Mouse (Mus musculus): ENCODE measurements around the gene Fbxo9. TPM values are rescaled to one million over a fixed set of nuclear protein-coding genes. Genes with fewer than 3 reads are reported as not detected.

Fbxo9 gene
- polyA plus RNA-seq, 1 experiment from 2014 or later = 40.9 TPM

GRCm38 (mm10) chr9:78106821-78107220 lies 2.0 kb downstream of the Fbxo9 start:
- Histone ChIP-seq H3K27me3 (replicated peaks) (no peaks in the 10 kb centered on the region), H3K27ac (no peak overlapping the region), H3K36me3 (no peaks in the 10 kb centered on the region), H3K4me3 (replicated peaks) (no peak overlapping the region), H3K9me3 (no peaks in the 10 kb centered on the region), H3K4me2 (replicated peaks) (no peak overlapping the region), H3K9ac (no peak overlapping the region), H3K4me1 (replicated peaks) (peaks cover 5% of the 10 kb centered on the region; the same call in 1 of the 2 replicates)
- ATAC-seq = no peak
- WGBS = 80% methylated on average over 4 of the region's 4 CpGs

GRCm38 (mm10) chr9:78105501-78105932 lies 3.3 kb downstream of the Fbxo9 start:
- WGBS = 56% methylated on average over 6 of the region's 6 CpGs
- Histone ChIP-seq H3K27ac (peak overlapping the region; percentile 25; the same call in 1 of the 2 replicates), H3K36me3 (peaks cover 4% of the 10 kb centered on the region; the same call in 1 of the 2 replicates), H3K4me1 (replicated peaks) (peaks cover 5% of the 10 kb centered on the region; the same call in 1 of the 2 replicates), H3K9ac (no peak overlapping the region), H3K9me3 (no peaks in the 10 kb centered on the region), H3K4me2 (replicated peaks) (no peak overlapping the region), H3K27me3 (replicated peaks) (no peaks in the 10 kb centered on the region), H3K4me3 (replicated peaks) (no peak overlapping the region)
- ATAC-seq = no peak

- H3K27ac ChIP-seq = no peak overlapping the region
- H3K4me2 ChIP-seq (replicated peaks) = no peak overlapping the region
- WGBS = 61% methylated on average over 6 of the region's 6 CpGs
- no peaks in the 10 kb centered on the region for H3K27me3 ChIP-seq (replicated peaks)
- ATAC-seq = no peak
- H3K9ac ChIP-seq = no peak overlapping the region
- H3K9me3 ChIP-seq = no peaks in the 10 kb centered on the region
- no peak overlapping the region for H3K4me3 ChIP-seq (replicated peaks)
- H3K36me3 ChIP-seq = peaks cover 4% of the 10 kb centered on the region; the same call in 1 of the 2 replicates
- peaks cover 5% of the 10 kb centered on the region; the same call in 1 of the 2 replicates for H3K4me1 ChIP-seq (replicated peaks)
These were observed 3.9 kb downstream of the Fbxo9 start for GRCm38 (mm10) chr9:78104973-78105372.

DNA sequence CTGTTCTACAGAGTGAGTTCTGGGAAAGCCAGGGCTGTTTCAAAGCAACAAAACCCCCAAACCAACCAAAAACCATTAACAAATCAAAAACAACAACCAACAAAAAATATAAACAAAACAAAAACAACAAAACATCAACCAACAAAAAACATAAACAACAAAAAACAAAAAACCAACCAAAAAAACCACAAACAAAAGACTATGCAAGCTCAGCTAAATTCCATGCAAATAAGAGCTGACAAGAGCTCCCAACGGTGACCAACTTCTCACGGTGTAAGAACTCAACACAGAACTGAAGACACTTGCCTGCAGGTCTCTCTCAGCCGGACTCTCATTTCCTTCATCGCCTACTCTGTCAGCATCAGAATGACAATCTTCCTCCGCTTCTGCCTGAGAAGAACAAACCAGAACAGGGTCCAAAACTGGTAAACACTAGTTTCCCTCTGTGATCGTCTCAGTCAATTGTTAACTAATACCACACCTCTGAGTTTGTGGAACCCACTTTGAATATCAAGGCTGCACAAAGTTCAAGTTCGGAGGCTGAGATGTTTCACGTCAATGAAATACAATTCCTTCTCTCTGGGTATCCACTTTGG lies 4.8 kb downstream of the Fbxo9 start:
- H3K4me1 ChIP-seq (replicated peaks) = peaks cover 5% of the 10 kb centered on the region; the same call in 1 of the 2 replicates
- no peak for ATAC-seq
- no peaks in the 10 kb centered on the region for H3K9me3 ChIP-seq
- no peak overlapping the region for H3K4me3 ChIP-seq (replicated peaks)
- H3K4me2 ChIP-seq (replicated peaks) = no peak overlapping the region
- H3K27ac ChIP-seq = 0 out of 2 replicates have a peak overlapping the region, but pooled peaks have one; percentile 45
- peaks cover 4% of the 10 kb centered on the region; the same call in 1 of the 2 replicates for H3K36me3 ChIP-seq
- H3K27me3 ChIP-seq (replicated peaks) = no peaks in the 10 kb centered on the region
- no peak overlapping the region for H3K9ac ChIP-seq
- WGBS = 78% methylated on average over 8 of the region's 8 CpGs

DNA sequence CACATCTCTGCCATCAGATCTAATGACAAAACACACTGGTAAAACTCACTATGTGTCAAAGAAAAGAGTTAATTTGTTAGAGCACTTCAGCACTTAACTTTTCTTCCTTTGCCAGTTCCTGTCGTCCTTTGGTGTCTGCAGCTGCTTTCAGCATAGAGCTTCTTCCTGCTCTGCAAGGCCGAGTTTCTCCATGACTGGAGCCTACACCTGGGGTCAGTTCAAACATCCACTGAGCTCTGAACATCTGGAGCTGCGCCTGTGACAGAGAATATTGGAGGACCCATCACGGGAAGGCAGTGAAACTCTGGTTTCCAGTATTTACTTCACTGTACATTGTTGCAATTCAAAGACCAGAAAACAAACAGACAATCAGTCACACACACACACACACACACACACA lies 7.4 kb downstream of the Fbxo9 start:
- 57% methylated on average over 4 of the region's 4 CpGs for WGBS
- Histone ChIP-seq H3K9me3 (no peaks in the 10 kb centered on the region), H3K27ac (no peak overlapping the region), H3K4me2 (replicated peaks) (no peak overlapping the region), H3K9ac (no peak overlapping the region), H3K4me3 (replicated peaks) (no peak overlapping the region), H3K27me3 (replicated peaks) (no peaks in the 10 kb centered on the region), H3K4me1 (replicated peaks) (peaks cover 5% of the 10 kb centered on the region; the same call in 1 of the 2 replicates), H3K36me3 (peaks cover 26% of the 10 kb centered on the region)
- no peak for ATAC-seq

GRCm38 (mm10) chr9:78100956-78101355 lies 7.9 kb downstream of the Fbxo9 start:
- Histone ChIP-seq H3K4me2 (replicated peaks) (no peak overlapping the region), H3K9me3 (no peaks in the 10 kb centered on the region), H3K36me3 (peaks cover 27% of the 10 kb centered on the region), H3K9ac (no peak overlapping the region), H3K4me1 (replicated peaks) (peaks cover 5% of the 10 kb centered on the region; the same call in 1 of the 2 replicates), H3K27me3 (replicated peaks) (no peaks in the 10 kb centered on the region), H3K27ac (no peak overlapping the region), H3K4me3 (replicated peaks) (no peak overlapping the region)
- no peak for ATAC-seq
- 84% methylated on average over 5 of the region's 5 CpGs for WGBS

GRCm38 (mm10) chr9:78096376-78096775 lies 12.5 kb downstream of the Fbxo9 start:
- no peaks in the 10 kb centered on the region for H3K4me1 ChIP-seq (replicated peaks)
- peaks cover 31% of the 10 kb centered on the region for H3K36me3 ChIP-seq
- 95% methylated on average over 6 of the region's 6 CpGs for WGBS
- no peak overlapping the region for H3K4me2 ChIP-seq (replicated peaks)
- H3K27me3 ChIP-seq (replicated peaks) = no peaks in the 10 kb centered on the region
- no peak overlapping the region for H3K4me3 ChIP-seq (replicated peaks)
- no peaks in the 10 kb centered on the region for H3K9me3 ChIP-seq
- H3K27ac ChIP-seq = no peak overlapping the region
- ATAC-seq = no peak
- H3K9ac ChIP-seq = no peak overlapping the region

- H3K27ac ChIP-seq = no peak overlapping the region
- no peak overlapping the region for H3K4me2 ChIP-seq (replicated peaks)
- H3K9me3 ChIP-seq = no peaks in the 10 kb centered on the region
- H3K4me3 ChIP-seq (replicated peaks) = no peak overlapping the region
- no peaks in the 10 kb centered on the region for H3K27me3 ChIP-seq (replicated peaks)
- H3K4me1 ChIP-seq (replicated peaks) = no peaks in the 10 kb centered on the region
- WGBS = 94% methylated on average over 12 of the region's 12 CpGs
- peaks cover 27% of the 10 kb centered on the region for H3K36me3 ChIP-seq
- no peak for ATAC-seq
- no peak overlapping the region for H3K9ac ChIP-seq
These were observed 13.2 kb downstream of the Fbxo9 start for GRCm38 (mm10) chr9:78095686-78096085.

GRCm38 (mm10) chr9:78090596-78090995 lies 18.3 kb downstream of the Fbxo9 start:
- Histone ChIP-seq H3K27ac (no peak overlapping the region), H3K4me3 (replicated peaks) (no peak overlapping the region), H3K27me3 (replicated peaks) (no peaks in the 10 kb centered on the region), H3K36me3 (0 out of 2 replicates have a peak, but pooled peaks cover 10% of the 10 kb centered on the region), H3K9me3 (no peaks in the 10 kb centered on the region), H3K4me1 (replicated peaks) (0 out of 2 replicates have a peak, but pooled peaks cover 1% of the 10 kb centered on the region), H3K9ac (no peak overlapping the region), H3K4me2 (replicated peaks) (no peak overlapping the region)
- WGBS = 92% methylated on average over 3 of the region's 3 CpGs
- no peak for ATAC-seq

DNA sequence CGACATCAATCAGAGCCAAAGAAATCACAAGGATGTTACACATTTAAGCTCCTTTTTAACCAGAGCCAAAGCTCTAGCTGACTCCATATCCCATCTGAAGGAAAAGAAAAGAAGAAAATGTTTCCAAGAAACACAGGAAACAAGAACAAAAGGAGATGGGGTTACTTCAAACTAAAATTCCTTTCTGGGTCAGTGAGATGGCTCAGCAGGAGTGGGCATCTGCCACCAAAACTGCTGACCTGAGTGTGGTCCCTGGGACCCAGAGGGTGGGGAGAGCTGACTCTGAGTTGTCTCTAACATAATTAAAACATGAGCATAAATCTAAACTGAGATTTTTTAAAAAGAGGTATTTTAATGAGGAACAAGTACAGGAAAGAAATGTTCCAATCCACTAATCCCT lies 19.0 kb downstream of the Fbxo9 start:
- no peaks in the 10 kb centered on the region for H3K9me3 ChIP-seq
- H3K4me2 ChIP-seq (replicated peaks) = no peak overlapping the region
- H3K36me3 ChIP-seq = peaks cover 9% of the 10 kb centered on the region; the same call in 1 of the 2 replicates
- H3K4me1 ChIP-seq (replicated peaks) = 0 out of 2 replicates have a peak, but pooled peaks cover 2% of the 10 kb centered on the region
- no peak overlapping the region for H3K4me3 ChIP-seq (replicated peaks)
- no peak for ATAC-seq
- no peak overlapping the region for H3K27ac ChIP-seq
- H3K27me3 ChIP-seq (replicated peaks) = no peaks in the 10 kb centered on the region
- WGBS = 95% methylated on average over 1 of the region's 1 CpGs
- H3K9ac ChIP-seq = no peak overlapping the region

DNA sequence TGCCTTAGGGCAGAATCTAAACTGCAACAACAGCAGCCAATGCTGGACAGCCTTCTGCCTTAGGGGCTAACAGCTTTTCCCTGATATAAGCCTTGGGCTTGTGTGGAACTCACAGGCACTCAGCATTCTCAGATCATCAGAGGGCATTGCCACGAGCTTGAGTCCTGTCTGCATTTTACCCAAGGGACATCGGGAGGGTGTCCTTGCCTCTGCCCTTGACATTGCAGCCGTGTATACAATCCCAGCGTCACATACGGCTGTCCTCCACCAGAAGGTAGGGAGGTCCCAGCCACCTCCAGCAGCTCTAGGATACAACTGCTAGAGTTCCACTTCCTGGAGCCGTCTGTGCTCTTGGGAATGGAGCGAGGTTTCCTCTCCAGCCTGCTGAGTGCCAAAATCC lies 19.9 kb downstream of the Fbxo9 start:
- Histone ChIP-seq H3K9ac (no peak overlapping the region), H3K9me3 (no peaks in the 10 kb centered on the region), H3K27ac (no peak overlapping the region), H3K27me3 (replicated peaks) (no peaks in the 10 kb centered on the region), H3K4me1 (replicated peaks) (0 out of 2 replicates have a peak, but pooled peaks cover 2% of the 10 kb centered on the region), H3K4me2 (replicated peaks) (no peak overlapping the region), H3K4me3 (replicated peaks) (no peak overlapping the region), H3K36me3 (peaks cover 18% of the 10 kb centered on the region)
- WGBS = 82% methylated on average over 7 of the region's 7 CpGs
- ATAC-seq = no peak

DNA sequence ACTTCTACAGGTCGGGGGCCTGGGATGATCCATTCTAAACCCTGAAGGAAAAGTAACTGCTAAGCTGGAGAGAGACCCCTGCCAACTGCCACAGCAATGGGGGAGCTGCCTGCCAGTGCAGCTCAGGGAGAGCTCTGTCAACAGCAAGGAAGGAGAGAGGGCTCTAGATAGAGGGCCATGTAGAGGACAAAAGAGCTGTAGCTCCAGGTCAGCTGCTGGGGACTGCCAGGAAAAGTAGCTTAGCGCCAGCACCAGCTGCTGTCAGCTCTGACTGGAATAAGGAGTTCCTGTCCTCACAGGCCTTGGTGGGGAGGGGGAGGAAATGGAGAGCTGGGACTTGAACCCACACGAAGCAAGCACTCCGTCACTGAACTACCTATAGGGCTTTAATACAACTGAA lies 20.3 kb downstream of the Fbxo9 start:
- H3K4me2 ChIP-seq (replicated peaks) = no peak overlapping the region
- peaks cover 18% of the 10 kb centered on the region for H3K36me3 ChIP-seq
- 74% methylated on average over 4 of the region's 4 CpGs for WGBS
- no peaks in the 10 kb centered on the region for H3K27me3 ChIP-seq (replicated peaks)
- H3K27ac ChIP-seq = no peak overlapping the region
- H3K4me3 ChIP-seq (replicated peaks) = no peak overlapping the region
- ATAC-seq = no peak
- H3K4me1 ChIP-seq (replicated peaks) = 0 out of 2 replicates have a peak, but pooled peaks cover 2% of the 10 kb centered on the region
- no peaks in the 10 kb centered on the region for H3K9me3 ChIP-seq
- no peak overlapping the region for H3K9ac ChIP-seq

DNA sequence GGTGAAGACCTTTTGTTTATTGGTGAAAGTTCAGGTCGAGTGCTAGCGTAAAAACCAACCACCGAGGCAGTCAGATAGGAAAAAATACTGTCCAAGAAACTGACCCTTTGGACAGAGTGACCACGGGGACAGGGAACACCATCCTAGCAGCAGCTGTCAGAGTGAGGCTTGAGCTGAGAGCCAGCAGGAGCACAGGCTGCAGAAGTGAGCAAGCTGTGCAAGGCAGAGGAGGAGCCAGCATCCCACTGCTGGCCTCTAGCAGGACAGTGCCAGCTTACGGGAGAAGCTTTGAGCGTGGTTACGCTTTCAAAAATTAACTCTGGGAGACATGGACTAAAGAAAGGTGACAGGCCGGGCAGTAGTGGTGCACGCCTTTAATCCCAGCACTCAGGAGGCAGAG lies 21.1 kb downstream of the Fbxo9 start:
- Histone ChIP-seq H3K9me3 (no peaks in the 10 kb centered on the region), H3K4me2 (replicated peaks) (no peak overlapping the region), H3K9ac (no peak overlapping the region), H3K27me3 (replicated peaks) (no peaks in the 10 kb centered on the region), H3K4me3 (replicated peaks) (no peak overlapping the region), H3K36me3 (peaks cover 18% of the 10 kb centered on the region), H3K4me1 (replicated peaks) (0 out of 2 replicates have a peak, but pooled peaks cover 2% of the 10 kb centered on the region), H3K27ac (no peak overlapping the region)
- 87% methylated on average over 9 of the region's 9 CpGs for WGBS
- no peak for ATAC-seq

Data from intestine, embryonic 15.5 days (tissue).